Mouse (Mus musculus) kidney, adult 2 months (tissue): ENCODE measurements around the gene Ano2. TPM values are rescaled to one million over a fixed set of nuclear protein-coding genes. Genes with fewer than 3 reads are reported as not detected.

Experiments used
- DNase-seq: peaks from one replicate; pipeline ENCODE4 v3.0.0; 2021
- H3K27ac ChIP-seq: fragments of 200-500 bp; 2 replicates; pipeline ENCODE4 v1.5.1; 2012; ENCODE audit warnings: low read depth, low read length, control low read depth, inconsistent platforms; ENCODE audit not compliant: insufficient read depth
- H3K27me3 ChIP-seq: fragments of 200-500 bp; replicated peaks from 2 replicates; pipeline ENCODE4 v1.6.1; 2012; ENCODE audit warnings: mild to moderate bottlenecking, moderate library complexity, low read length, inconsistent platforms; ENCODE audit not compliant: control insufficient read depth, insufficient read depth
- H3K36me3 ChIP-seq: fragments of 200-500 bp; 2 replicates; pipeline ENCODE4 v1.6.1; 2012; ENCODE audit warnings: mild to moderate bottlenecking, moderate library complexity, low read length, inconsistent platforms; ENCODE audit not compliant: control insufficient read depth, insufficient read depth
- H3K4me1 ChIP-seq: fragments of 200-500 bp; 2 replicates; pipeline ENCODE4 v1.6.1; 2011; ENCODE audit warnings: low read length; ENCODE audit not compliant: control insufficient read depth, insufficient read depth
- H3K4me3 ChIP-seq: fragments of 200-500 bp; 2 replicates; pipeline ENCODE4 v1.5.1; 2011; ENCODE audit warnings: mild to moderate bottlenecking, low read depth, low read length, control low read depth; ENCODE audit not compliant: insufficient read depth
- CTCF ChIP-seq: fragments of 200-500 bp; conservative IDR thresholded peaks from 2 replicates; pipeline ENCODE4 v1.5.1; 2011; ENCODE audit warnings: low read depth, mild to moderate bottlenecking, control low read depth, low read length, moderate library complexity, mixed read lengths; ENCODE audit not compliant: insufficient read depth, insufficient read length
- POLR2A ChIP-seq: fragments of 200-500 bp; IDR thresholded peaks from one replicate; pipeline ENCODE4 v1.6.1; 2011; ENCODE audit warnings: low read depth, low read length, control low read depth
- WGBS: fragments of 180-500 bp; shearing (Covaris S2); methylation state at CpG from one replicate; pipeline ENCODE4 v1.1.7; 2018; 5-methylcytosine and 5-hydroxymethylcytosine counted together
- polyA plus RNA-seq: library from polyadenylated mRNA; depleted of rRNA; stranded (reverse); fragments of >200 nt; gene quantifications from 2 replicates; pipeline ENCODE4 v1.2.3, GENCODE M21; 2012

The Ano2 gene
- polyA plus RNA-seq, 1 experiment = 0.08 TPM

- Histone ChIP-seq H3K4me3 (no peak overlapping the region), H3K27me3 (no peaks in the 10 kb centered on the region), H3K36me3 (no peaks in the 10 kb centered on the region), H3K27ac (no peak overlapping the region), H3K4me1 (no peaks in the 10 kb centered on the region)
- DNase-seq = no peak
- TF ChIP-seq CTCF (no peak), POLR2A (no peak)
- WGBS = 88% methylated on average over 10 of the region's 10 CpGs
Measured at GRCm38 (mm10) chr6:125743203-125744100, 53.2 kb downstream of the Ano2 start.

GRCm38 (mm10) chr6:125747322-125747930, 57.2 kb downstream of the Ano2 start:
- no peaks in the 10 kb centered on the region for H3K27me3 ChIP-seq
- no peaks in the 10 kb centered on the region for H3K4me1 ChIP-seq
- DNase-seq = no peak
- no peak overlapping the region for H3K27ac ChIP-seq
- 54% methylated on average over 10 of the region's 10 CpGs for WGBS
- TF ChIP-seq POLR2A = no peak
- no peak for TF ChIP-seq CTCF
- no peaks in the 10 kb centered on the region for H3K36me3 ChIP-seq
- H3K4me3 ChIP-seq = no peak overlapping the region

- no peak overlapping the region for H3K27ac ChIP-seq
- WGBS = 62% methylated on average over 3 of the region's 3 CpGs
Measured at GRCm38 (mm10) chr6:125748646-125749045, 58.4 kb downstream of the Ano2 start.

GRCm38 (mm10) chr6:125762851-125763519, 72.8 kb downstream of the Ano2 start:
- WGBS = 60% methylated on average over 11 of the region's 11 CpGs
- Histone ChIP-seq H3K36me3 (no peaks in the 10 kb centered on the region), H3K27me3 (no peaks in the 10 kb centered on the region; the same call in 1 of the 2 replicates), H3K4me1 (no peaks in the 10 kb centered on the region), H3K27ac (no peak overlapping the region), H3K4me3 (no peak overlapping the region)
- no peak for DNase-seq
- no peak for TF ChIP-seq POLR2A
- TF ChIP-seq CTCF = no peak

More at GRCm38 (mm10) chr6:125748646-125749045, 58.4 kb downstream of the Ano2 start:
- no peaks in the 10 kb centered on the region for H3K4me1 ChIP-seq
- H3K4me3 ChIP-seq = no peak overlapping the region
- H3K36me3 ChIP-seq = no peaks in the 10 kb centered on the region
- no peak for DNase-seq
- TF ChIP-seq CTCF (no peak), POLR2A (no peak)
- H3K27me3 ChIP-seq = no peaks in the 10 kb centered on the region

GRCm38 (mm10) chr6:125773256-125773655, 83.0 kb downstream of the Ano2 start:
- Histone ChIP-seq H3K27me3 (no peaks in the 10 kb centered on the region), H3K4me1 (no peaks in the 10 kb centered on the region; the same call in 1 of the 2 replicates), H3K4me3 (no peak overlapping the region), H3K36me3 (no peaks in the 10 kb centered on the region), H3K27ac (no peak overlapping the region)
- TF ChIP-seq CTCF = no peak
- no peak for TF ChIP-seq POLR2A
- 23% methylated on average over 5 of the region's 5 CpGs for WGBS
- DNase-seq = peak; percentile 54

- no peaks in the 10 kb centered on the region; the same call in 1 of the 2 replicates for H3K4me1 ChIP-seq
- DNase-seq = no peak
- TF ChIP-seq CTCF (no peak), POLR2A (no peak)
- H3K36me3 ChIP-seq = no peaks in the 10 kb centered on the region
- no peak overlapping the region for H3K4me3 ChIP-seq
- no peaks in the 10 kb centered on the region for H3K27me3 ChIP-seq
- WGBS = 72% methylated on average over 5 of the region's 5 CpGs
- H3K27ac ChIP-seq = no peak overlapping the region
Measured at GRCm38 (mm10) chr6:125776291-125776690, 86.1 kb downstream of the Ano2 start.

GRCm38 (mm10) chr6:125802954-125803353, 112.7 kb downstream of the Ano2 start:
- Histone ChIP-seq H3K36me3 (no peaks in the 10 kb centered on the region), H3K27ac (no peak overlapping the region), H3K4me3 (no peak overlapping the region), H3K27me3 (no peaks in the 10 kb centered on the region), H3K4me1 (no peaks in the 10 kb centered on the region)
- TF ChIP-seq POLR2A = no peak
- no peak for TF ChIP-seq CTCF
- DNase-seq = no peak
- 46% methylated on average over 8 of the region's 8 CpGs for WGBS
